Mouse (Mus musculus): ENCODE data around the gene Sox30. TPM values are rescaled to one million over a fixed set of nuclear protein-coding genes. Genes with fewer than 3 reads are reported as not detected.
A peak's percentile ranks its signal among the peaks of the same experiment; 100 is the strongest.

The Sox30 gene
- polyA plus RNA-seq, 1 experiment from 2014 or later = 0.30 TPM

GRCm38 (mm10) chr11:46062993-46063731 lies 83.1 kb downstream of the Sox30 start:
- H3K27me3 ChIP-seq (ENCODE audit: control insufficient read depth, insufficient read depth, low read length) = no peaks in the 10 kb centered on the region
- peak overlapping the region; percentile 35 to 92 for H3K27ac ChIP-seq (replicated peaks in 1 of 2; ENCODE audit: control insufficient read depth in 1 of 2, insufficient read depth in 1 of 2, low read depth in 2 of 2, low read length in 2 of 2)
- H3K9me3 ChIP-seq (ENCODE audit: control insufficient read depth, low read length) = no peaks in the 10 kb centered on the region
- H3K4me1 ChIP-seq (ENCODE audit: control insufficient read depth in 2 of 2, insufficient read depth in 2 of 2, low read length in 2 of 2) = peaks cover 36 to 80% of the 10 kb centered on the region in 2 experiments
- peak overlapping the region; percentile 66 for H3K9ac ChIP-seq (ENCODE audit: low read length)
- H3K4me2 ChIP-seq (ENCODE audit: low read length) = peak overlapping the region; percentile 42
- no peak for ATAC-seq (ENCODE audit: insufficient number of reproducible peaks, insufficient read depth, low FRiP score, low read depth)
- peaks cover 60% of the 10 kb centered on the region for H3K36me3 ChIP-seq (ENCODE audit: control insufficient read depth, insufficient read depth, low read length)
- no peak overlapping the region for H3K4me3 ChIP-seq (ENCODE audit: control insufficient read depth in 1 of 2, insufficient read depth in 1 of 2, low read depth in 1 of 2, low read length in 2 of 2)
- WGBS = 28% methylated on average over 9 of the region's 9 CpGs

GRCm38 (mm10) chr11:46064767-46065166 lies 84.7 kb downstream of the Sox30 start:
- no peak for ATAC-seq (ENCODE audit: insufficient number of reproducible peaks, insufficient read depth, low FRiP score, low read depth)
- Histone ChIP-seq H3K4me2 (ENCODE audit: low read length) (peak overlapping the region; percentile 35; the same call in 1 of the 2 replicates), H3K4me3 (ENCODE audit: control insufficient read depth in 1 of 2, insufficient read depth in 1 of 2, low read depth in 1 of 2, low read length in 2 of 2) (no peak overlapping the region), H3K27ac (replicated peaks in 1 of 2; ENCODE audit: control insufficient read depth in 1 of 2, insufficient read depth in 1 of 2, low read depth in 2 of 2, low read length in 2 of 2) (peak overlapping the region; percentile 92), H3K36me3 (ENCODE audit: control insufficient read depth, insufficient read depth, low read length) (peaks cover 60% of the 10 kb centered on the region), H3K27me3 (ENCODE audit: control insufficient read depth, insufficient read depth, low read length) (no peaks in the 10 kb centered on the region), H3K4me1 (ENCODE audit: control insufficient read depth in 2 of 2, insufficient read depth in 2 of 2, low read length in 2 of 2) (peaks cover 46 to 88% of the 10 kb centered on the region in 2 experiments), H3K9ac (ENCODE audit: low read length) (peak overlapping the region; percentile 49), H3K9me3 (ENCODE audit: control insufficient read depth, low read length) (no peaks in the 10 kb centered on the region)
- WGBS = 33% methylated on average over 8 of the region's 8 CpGs

DNA sequence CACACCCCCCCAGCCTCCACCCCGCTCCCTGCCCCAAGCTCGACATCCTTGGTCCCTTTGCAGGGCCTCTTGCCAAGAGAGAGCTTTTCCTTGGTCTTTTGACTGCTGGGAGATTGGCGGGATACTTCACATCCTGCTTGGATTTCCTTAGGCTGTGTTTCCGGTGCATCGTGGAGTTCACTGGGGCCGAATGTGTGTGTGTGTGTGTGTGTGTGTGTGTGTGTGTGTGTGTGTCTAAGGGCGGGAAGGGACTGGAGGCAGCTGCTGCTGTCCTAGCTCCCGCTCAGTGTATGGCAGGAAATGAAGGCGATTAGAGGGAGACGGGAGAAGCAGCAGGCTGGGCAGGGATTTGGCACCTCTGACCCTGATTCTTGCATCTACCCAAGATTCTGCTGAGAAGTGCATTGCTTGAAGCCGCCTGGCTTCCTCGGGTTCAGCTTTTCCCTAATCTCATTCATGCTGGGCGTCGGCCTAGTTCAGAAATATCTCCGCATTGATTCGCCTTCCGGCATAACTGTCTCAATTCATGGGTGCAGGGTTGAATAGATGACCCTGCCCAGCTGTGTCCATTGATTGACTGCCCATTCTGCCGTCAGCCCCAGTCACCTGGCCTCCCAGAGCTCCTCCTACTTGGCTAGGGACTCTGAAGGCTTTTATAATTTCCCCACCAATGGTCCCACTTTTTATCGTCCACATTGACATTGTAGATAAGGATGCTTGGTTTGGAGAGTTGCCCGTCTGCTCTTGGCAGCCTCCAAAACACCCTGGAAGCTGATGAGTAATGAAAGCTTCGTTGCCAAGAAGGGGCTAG lies 85.3 kb downstream of the Sox30 start:
- ATAC-seq (ENCODE audit: insufficient number of reproducible peaks, insufficient read depth, low FRiP score, low read depth) = peak; percentile 79
- H3K4me2 ChIP-seq (ENCODE audit: low read length) = peak overlapping the region; percentile 35; the same call in 1 of the 2 replicates
- no peaks in the 10 kb centered on the region for H3K9me3 ChIP-seq (ENCODE audit: control insufficient read depth, low read length)
- peaks cover 48 to 88% of the 10 kb centered on the region in 2 experiments for H3K4me1 ChIP-seq (ENCODE audit: control insufficient read depth in 2 of 2, insufficient read depth in 2 of 2, low read length in 2 of 2)
- 21% methylated on average over 21 of the region's 21 CpGs for WGBS
- peaks cover 55% of the 10 kb centered on the region for H3K36me3 ChIP-seq (ENCODE audit: control insufficient read depth, insufficient read depth, low read length)
- H3K4me3 ChIP-seq (ENCODE audit: control insufficient read depth in 1 of 2, insufficient read depth in 1 of 2, low read depth in 1 of 2, low read length in 2 of 2) = no peak overlapping the region
- H3K9ac ChIP-seq (ENCODE audit: low read length) = peak overlapping the region; percentile 49; the same call in 1 of the 2 replicates
- H3K27ac ChIP-seq (replicated peaks in 1 of 2; ENCODE audit: control insufficient read depth in 1 of 2, insufficient read depth in 1 of 2, low read depth in 2 of 2, low read length in 2 of 2) = peak overlapping the region; percentile 92
- H3K27me3 ChIP-seq (ENCODE audit: control insufficient read depth, insufficient read depth, low read length) = no peaks in the 10 kb centered on the region

Other genes starting within 250 kb of the Sox30 start
- 47.3 and 48.7 TPM in 2 replicates for gene Clint1, start 128.3 kb upstream of the Sox30 start, polyA plus RNA-seq (2014; fragmentation: Nextera tagmentation; extraction: Ambion mirVana)
- gene Lsm11, start 35.4 kb upstream of the Sox30 start, polyA plus RNA-seq (2014; fragmentation: Nextera tagmentation; extraction: Ambion mirVana) = 9.4 and 9.8 TPM in 2 replicates
- 7.0 and 8.5 TPM in 2 replicates for gene Thg1l, start 24.8 kb upstream of the Sox30 start, polyA plus RNA-seq (2014; fragmentation: Nextera tagmentation; extraction: Ambion mirVana)
- 4.6 and 4.9 TPM in 2 replicates for gene Gm12166, start 72.0 kb downstream of the Sox30 start, polyA plus RNA-seq (2014; fragmentation: Nextera tagmentation; extraction: Ambion mirVana)
- 21.1 and 22.7 TPM in 2 replicates for gene Adam19, start 75.7 kb downstream of the Sox30 start, polyA plus RNA-seq (2014; fragmentation: Nextera tagmentation; extraction: Ambion mirVana)
- gene Nipal4, start 186.2 kb downstream of the Sox30 start, polyA plus RNA-seq (2014; fragmentation: Nextera tagmentation; extraction: Ambion mirVana) = 9.5 and 11.0 TPM in 2 replicates